Mouse (Mus musculus) heart, postnatal 0 days (tissue): Measurements from ENCODE around the gene Gm4952. TPM values are rescaled to one million over a fixed set of nuclear protein-coding genes. Genes with fewer than 3 reads are reported as not detected.

Experiments used
- ATAC-seq: fragments of 200-750 bp; cut with Nextera tagmentation; 2 replicates; pipeline ENCODE4 v1.8.0; 2017; ENCODE audit warnings: low read depth, moderate number of reproducible peaks, moderate library complexity; ENCODE audit not compliant: insufficient read depth
- DNase-seq: peaks from one replicate; pipeline ENCODE4 v3.0.0-alpha.2; 2016; ENCODE audit warnings: low spot score
- H3K27ac ChIP-seq: fragments of 300-500 bp; sonication (generic); 2 replicates; pipeline ENCODE4 v1.5.1; 2014; ENCODE audit warnings: low read depth, mild to moderate bottlenecking
- H3K27me3 ChIP-seq: fragments of 300-500 bp; sonication (generic); 2 replicates; pipeline ENCODE4 v1.6.1; 2014; ENCODE audit warnings: low read length, mixed read lengths; ENCODE audit not compliant: control insufficient read depth, insufficient read depth
- H3K36me3 ChIP-seq: fragments of 300-500 bp; sonication (generic); replicated peaks from 2 replicates; pipeline ENCODE4 v1.6.1; 2014; ENCODE audit warnings: low read length, mixed read lengths; ENCODE audit not compliant: control insufficient read depth, insufficient read depth
- H3K4me1 ChIP-seq: fragments of 300-500 bp; sonication (generic); 2 replicates; pipeline ENCODE4 v1.6.1; 2014; ENCODE audit warnings: antibody characterized with exemption; ENCODE audit not compliant: control insufficient read depth, insufficient read depth
- H3K4me2 ChIP-seq: fragments of 300-500 bp; sonication (generic); 2 replicates; pipeline ENCODE4 v1.6.1; 2014; ENCODE audit warnings: low read depth, mild to moderate bottlenecking, low read length, moderate library complexity
- H3K4me3 ChIP-seq: fragments of 300-500 bp; sonication (generic); 2 replicates; pipeline ENCODE4 v1.5.1; 2014; ENCODE audit warnings: low read depth, low read length
- H3K9ac ChIP-seq: fragments of 300-500 bp; sonication (generic); replicated peaks from 2 replicates; pipeline ENCODE4 v1.6.1; 2014; ENCODE audit warnings: low read depth, low read length, mixed read lengths
- H3K9me3 ChIP-seq: fragments of 300-500 bp; sonication (generic); replicated peaks from 2 replicates; pipeline ENCODE4 v1.6.1; 2016; ENCODE audit warnings: low read length; ENCODE audit not compliant: control insufficient read depth
- CTCF ChIP-seq: IDR thresholded peaks from 2 replicates; pipeline ENCODE4 v1.5.1; 2016; ENCODE audit warnings: antibody characterized with exemption, control low read depth, low read depth
- EP300 ChIP-seq: IDR thresholded peaks from 2 replicates; pipeline ENCODE4 v1.6.1; 2016; ENCODE audit warnings: antibody characterized with exemption, low read depth
- WGBS: fragments of 180-500 bp; shearing (Covaris S2); extraction: QIAGEN DNeasy Blood & Tissue Kit; methylation state at CpG from one replicate; pipeline ENCODE4 v1.1.7; 2014; 5-methylcytosine and 5-hydroxymethylcytosine counted together
- polyA plus RNA-seq: library from polyadenylated mRNA; unstranded; fragments of >200 nt; fragmentation: Nextera tagmentation; extraction: Ambion mirVana; gene quantifications from 2 replicates; pipeline ENCODE4 v1.2.1, GENCODE M21; 2015
- total RNA-seq: library from RNA; depleted of rRNA; stranded (reverse); fragments of >200 nt; gene quantifications from 2 replicates; pipeline ENCODE4 v1.2.3, GENCODE M21; 2014; ENCODE audit warnings: low replicate concordance

Gm4952 gene
- total and polyA plus RNA-seq, 2 experiments from 2014 or later: not detected

GRCm38 (mm10) chr19:12567011-12567410 lies 32.8 kb upstream of the Gm4952 start:
- TF ChIP-seq EP300: no peak
- TF ChIP-seq CTCF: no peak
- Histone ChIP-seq H3K4me2 (no peak overlapping the region), H3K27me3 (no peaks in the 10 kb centered on the region), H3K9ac (no peak overlapping the region), H3K4me3 (no peak overlapping the region), H3K36me3 (no peaks in the 10 kb centered on the region), H3K27ac (no peak overlapping the region), H3K9me3 (no peaks in the 10 kb centered on the region), H3K4me1 (no peaks in the 10 kb centered on the region)
- ATAC-seq (no peak), DNase-seq (no peak)
- 40% methylated on average over 4 of the region's 4 CpGs for WGBS

- Histone ChIP-seq H3K4me2 (no peak overlapping the region), H3K9ac (no peak overlapping the region), H3K4me3 (no peak overlapping the region), H3K36me3 (no peaks in the 10 kb centered on the region), H3K27ac (no peak overlapping the region), H3K4me1 (0 out of 2 replicates have a peak, but pooled peaks cover 3% of the 10 kb centered on the region), H3K27me3 (no peaks in the 10 kb centered on the region), H3K9me3 (no peaks in the 10 kb centered on the region)
- DNase-seq: no peak
- ATAC-seq: no peak
- 68% methylated on average over 2 of the region's 2 CpGs for WGBS
- no peak for TF ChIP-seq CTCF
- TF ChIP-seq EP300: no peak
Measured at GRCm38 (mm10) chr19:12570866-12571265, 28.9 kb upstream of the Gm4952 start.

- H3K9me3 ChIP-seq: no peaks in the 10 kb centered on the region
- ATAC-seq: no peak
- 82% methylated on average over 1 of the region's 1 CpGs for WGBS
Measured at GRCm38 (mm10) chr19:12571687-12572086, 28.1 kb upstream of the Gm4952 start.

GRCm38 (mm10) chr19:12572614-12573265 lies 27.0 kb upstream of the Gm4952 start:
- Histone ChIP-seq H3K4me1 (0 out of 2 replicates have a peak, but pooled peaks cover 3% of the 10 kb centered on the region), H3K36me3 (peaks cover 5% of the 10 kb centered on the region), H3K9me3 (no peaks in the 10 kb centered on the region), H3K9ac (no peak overlapping the region), H3K4me2 (peak overlapping the region; percentile 75), H3K27ac (peak overlapping the region; percentile 52), H3K4me3 (peak overlapping the region; percentile 48; the same call in 1 of the 2 replicates), H3K27me3 (no peaks in the 10 kb centered on the region)
- 83% methylated on average over 1 of the region's 1 CpGs for WGBS
- TF ChIP-seq EP300 (no peak), CTCF (no peak)
- DNase-seq (no peak), ATAC-seq (no peak)

More at GRCm38 (mm10) chr19:12571687-12572086, 28.1 kb upstream of the Gm4952 start:
- Histone ChIP-seq H3K27ac (no peak overlapping the region), H3K4me1 (0 out of 2 replicates have a peak, but pooled peaks cover 3% of the 10 kb centered on the region), H3K4me2 (no peak overlapping the region), H3K9ac (no peak overlapping the region), H3K27me3 (no peaks in the 10 kb centered on the region), H3K36me3 (no peaks in the 10 kb centered on the region), H3K4me3 (no peak overlapping the region)
- TF ChIP-seq CTCF: no peak
- TF ChIP-seq EP300: no peak
- no peak for DNase-seq

GRCm38 (mm10) chr19:12573266-12574011 lies 26.3 kb upstream of the Gm4952 start:
- WGBS: 4% methylated on average over 14 of the region's 14 CpGs

More at GRCm38 (mm10) chr19:12573266-12574011, 26.3 kb upstream of the Gm4952 start:
- peak; percentile 93 for DNase-seq
- H3K27me3 ChIP-seq: no peaks in the 10 kb centered on the region
- no peaks in the 10 kb centered on the region for H3K9me3 ChIP-seq
- peak overlapping the region; percentile 75 for H3K4me2 ChIP-seq
- peaks cover 11% of the 10 kb centered on the region for H3K36me3 ChIP-seq
- peak; percentile 97 for ATAC-seq
- H3K27ac ChIP-seq: peak overlapping the region; percentile 84
- H3K4me3 ChIP-seq: peak overlapping the region; percentile 48
- TF ChIP-seq EP300 (no peak), CTCF (no peak)
- 0 out of 2 replicates have a peak, but pooled peaks cover 3% of the 10 kb centered on the region for H3K4me1 ChIP-seq
- H3K9ac ChIP-seq: peak overlapping the region; percentile 53
